Mouse (Mus musculus) erythroblast, embryonic 14.5 days (primary cell): ENCODE measurements around the gene Fbxo42.

Experiments
- GATA1 ChIP-seq: IDR thresholded peaks from 2 replicates; pipeline ENCODE4 v1.6.1; 2012; ENCODE audit warnings: low read length, inconsistent platforms, mixed read lengths
- TAL1 ChIP-seq: IDR thresholded peaks from 3 replicates; pipeline ENCODE4 v1.6.1; 2012; ENCODE audit warnings: low read length, inconsistent platforms, mixed read lengths

DNA sequence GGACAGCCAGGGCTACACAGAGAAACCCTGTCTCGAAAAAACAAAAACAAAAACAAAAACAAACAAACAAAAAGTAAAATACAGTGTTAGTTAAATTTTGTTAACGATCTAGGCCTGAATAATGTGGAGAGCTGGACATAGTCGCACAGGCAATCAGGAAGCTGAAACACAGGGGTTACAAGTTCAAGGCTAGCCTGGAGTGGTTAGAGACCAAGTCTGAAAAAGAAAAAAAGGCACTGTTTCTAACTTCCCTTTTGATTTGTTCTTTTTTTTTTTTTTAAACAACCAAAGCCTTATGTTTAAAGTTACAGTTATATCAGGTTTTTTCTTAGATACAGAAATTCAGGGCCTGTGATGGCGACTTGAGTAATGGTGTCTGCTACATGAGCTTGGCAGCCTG, 12.5 kb downstream of the Fbxo42 start:
- TF ChIP-seq GATA1 (no peak), TAL1 (no peak)
